Mouse (Mus musculus) layer of hippocampus, adult 8-10 months (tissue): ENCODE data around the gene Tceal6. TPM values are rescaled to one million over a fixed set of nuclear protein-coding genes. Genes with fewer than 3 reads are reported as not detected.
"Not testable (repeated sequence)": the region's sequence is repeated elsewhere in the genome, so short reads cannot be mapped to it uniquely, and the experiment has no call there.

Source experiments
- DNase-seq, 2 experiments: peaks; one replicate each; pipeline ENCODE4 v3.0.0; 2022; ENCODE audit warnings: low spot score in 2 of 2
- total RNA-seq, 4 experiments: library from RNA; stranded (reverse); gene quantifications; 2 replicates each; pipeline ENCODE4 v1.2.4; 2022

Tceal6 gene
- 100 to 1,000 TPM in 3 of 4 experiments, 10 to 100 TPM in 1; 86.8 to 121 (median 105) TPM for total RNA-seq

DNA sequence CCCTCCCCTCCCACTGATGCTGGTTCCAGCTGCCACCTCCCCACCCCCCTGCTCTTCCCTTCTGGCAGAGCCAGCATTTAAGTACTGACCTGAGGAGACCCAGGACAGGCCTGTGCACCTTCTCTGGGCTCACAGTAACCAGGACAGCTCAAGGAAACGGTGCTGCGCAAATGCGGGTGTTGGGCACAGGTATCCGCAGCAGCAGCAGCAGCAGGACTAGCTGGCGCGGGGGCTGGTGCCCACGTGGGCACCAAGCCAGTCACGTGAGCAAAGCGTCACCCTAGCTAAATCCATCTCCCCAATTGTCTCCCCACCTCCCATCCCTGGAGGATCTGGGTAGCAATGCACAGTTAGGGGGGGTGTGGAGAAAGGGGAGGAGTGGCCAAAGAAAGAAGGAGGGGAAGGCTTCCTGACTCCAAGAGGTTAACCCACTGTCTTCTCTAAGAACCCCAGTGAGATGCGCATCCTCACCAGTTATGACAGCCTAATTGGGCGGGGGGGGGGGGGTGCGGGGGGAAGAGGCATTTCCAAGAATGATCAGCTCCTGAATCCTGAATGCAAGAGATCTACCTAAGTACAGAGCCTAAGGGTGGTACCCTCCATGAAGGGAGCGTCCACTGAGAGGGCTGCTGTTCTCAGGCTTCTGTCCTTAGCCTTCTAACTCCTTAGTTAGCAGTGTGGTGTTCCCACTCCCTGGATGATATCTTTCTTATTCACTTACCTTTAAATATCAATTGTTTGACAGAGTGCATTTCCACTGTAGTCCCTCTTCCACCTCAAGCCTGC, at the start of gene Tceal6:
Tceal6 (minus strand) TSS at position 252 of the 786 bp plus-strand sequence.
- peak; percentile 5 to 28 for DNase-seq

DNA sequence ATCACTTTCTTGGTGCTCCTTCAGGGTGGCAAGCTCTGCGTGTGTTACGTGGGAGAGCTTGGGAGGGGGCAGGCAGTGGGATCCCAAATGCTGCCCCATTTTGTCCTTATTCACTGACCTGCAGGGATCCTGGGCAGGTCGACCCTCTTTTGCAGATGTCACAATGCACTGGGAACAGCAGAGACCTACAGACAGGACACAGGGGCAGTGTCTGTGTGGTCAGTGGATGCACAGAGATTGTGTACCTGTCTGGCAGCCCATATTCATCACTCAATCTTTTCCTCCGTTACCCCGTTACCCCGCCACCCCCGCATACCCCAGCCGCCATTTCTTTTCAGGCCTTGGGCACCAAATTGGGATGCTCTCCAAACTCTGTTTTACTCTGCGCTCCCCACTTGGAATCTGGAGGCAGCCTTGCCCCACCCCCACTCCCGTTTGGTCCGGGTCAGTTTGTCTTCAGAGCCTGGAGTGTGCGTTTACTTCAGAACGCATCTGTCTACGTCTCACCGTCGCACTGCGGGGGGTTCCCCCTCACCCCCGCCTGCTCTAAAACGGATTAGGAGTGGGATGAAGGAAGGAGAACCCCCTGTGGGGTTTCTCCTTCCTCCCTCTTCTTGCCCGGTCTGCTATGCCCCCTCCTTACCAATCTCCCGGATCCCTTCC, 583 bp downstream of the Tceal6 start:
- DNase-seq: not testable (repeated sequence)

DNA sequence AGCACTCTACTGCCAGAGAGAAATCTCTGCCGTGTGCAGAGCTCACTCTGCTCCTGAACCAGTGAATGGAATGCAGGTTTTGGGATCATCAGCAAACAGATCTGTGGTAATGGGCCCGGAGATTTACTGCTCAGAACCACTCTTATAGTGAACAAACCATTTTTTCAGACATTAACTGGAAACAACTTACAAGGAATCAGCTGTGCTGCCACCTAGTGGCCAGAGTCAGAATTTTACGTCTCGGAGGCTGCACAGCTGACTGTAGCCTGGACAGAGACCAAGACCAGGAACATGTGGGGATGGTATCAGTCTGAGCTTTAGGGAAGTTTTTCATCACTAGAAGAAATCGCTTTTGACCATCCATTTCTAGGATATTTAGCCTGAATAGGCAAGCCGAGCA, 20.6 kb downstream of the Tceal6 start:
- DNase-seq: not testable (repeated sequence)

DNA sequence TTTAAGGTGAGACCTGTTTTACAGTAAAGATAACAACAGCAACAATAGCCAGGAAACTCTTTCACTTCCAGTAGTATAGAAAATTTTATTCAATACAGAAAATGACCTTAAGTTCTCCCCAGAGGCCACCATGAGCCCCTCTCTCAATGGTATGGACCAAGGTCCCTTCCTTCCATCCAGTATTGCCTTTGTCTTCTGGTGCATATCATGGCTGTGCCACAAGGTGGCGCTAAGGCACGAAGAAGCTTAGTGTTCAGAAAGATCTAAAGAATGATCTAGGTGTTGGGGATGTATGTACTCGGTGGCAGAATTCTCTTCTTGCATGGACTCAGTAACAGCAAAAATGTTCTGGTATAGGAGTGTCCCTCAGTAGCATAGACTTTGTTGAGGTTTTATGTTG, 21.8 kb downstream of the Tceal6 start:
- not testable (repeated sequence) for DNase-seq

DNA sequence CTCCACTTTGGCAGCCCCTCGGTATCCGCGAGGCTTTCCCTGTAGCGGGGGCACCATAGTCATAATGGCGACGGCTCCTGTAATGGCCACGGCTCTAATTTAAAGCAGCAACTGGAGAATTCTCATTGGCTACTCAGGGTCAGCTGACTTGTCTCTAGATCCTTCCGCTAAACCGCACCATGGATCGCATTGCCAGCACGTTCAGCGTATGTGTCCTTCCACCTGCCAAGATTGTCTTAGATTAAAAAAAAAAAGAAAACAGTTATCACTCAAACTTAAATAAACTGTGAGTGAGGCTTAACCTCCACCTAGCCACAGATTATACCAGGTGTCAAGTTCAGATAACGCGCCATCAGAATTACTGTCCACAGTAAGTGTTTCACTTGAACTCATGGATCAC, 33.0 kb downstream of the Tceal6 start, which contains the start of gene Gm15023:
Gm15023 (minus strand) TSS at position 101 of the 400 bp plus-strand sequence.
- not testable (repeated sequence) for DNase-seq

Other genes starting within 250 kb of the Tceal6 start
- gene Nxf2, start 245.9 kb downstream of the Tceal6 start, total RNA-seq: under 1 TPM in 3 of 4 experiments, not detected in 1; 0.17 to 0.24 (median 0.18) TPM
- 10 to 100 TPM; 10.9 to 13.0 (median 12.5) TPM for gene Zmat1, start 201.5 kb downstream of the Tceal6 start, total RNA-seq
- gene Gm15023, start 33.1 kb downstream of the Tceal6 start, total RNA-seq: not detected
- not detected for gene Pramel3, start 91.6 kb upstream of the Tceal6 start, total RNA-seq
- gene Gm5128, start 162.6 kb upstream of the Tceal6 start, total RNA-seq: not detected
- not detected for gene Gm7903, start 223.1 kb upstream of the Tceal6 start, total RNA-seq